Mouse (Mus musculus) CH12.LX (cell line): ENCODE results near the gene Cldn12. TPM values are rescaled to one million over a fixed set of nuclear protein-coding genes. Genes with fewer than 3 reads are reported as not detected.

Source experiments
- DNase-seq: peaks from one replicate; pipeline ENCODE4 v3.0.0-alpha.2; 2013; ENCODE audit errors: extremely low read depth
- H3K27ac ChIP-seq: 2 replicates; pipeline ENCODE4 v1.5.1; 2012; ENCODE audit warnings: low read depth, mild to moderate bottlenecking, control low read depth, moderate library complexity; ENCODE audit not compliant: insufficient read depth
- H3K27me3 ChIP-seq: replicated peaks from 2 replicates; pipeline ENCODE3; 2012; ENCODE audit warnings: inconsistent platforms
- H3K36me3 ChIP-seq, 2 experiments: replicated peaks in 1 of 2; 2 replicates each; pipeline versions ENCODE3 to v1.6.1; 2012; ENCODE audit warnings: inconsistent platforms in 1 of 2, low read length in 1 of 2, mild to moderate bottlenecking in 1 of 2, mixed read lengths in 1 of 2, moderate library complexity in 1 of 2; ENCODE audit not compliant: control insufficient read depth in 1 of 2, insufficient read depth in 1 of 2
- H3K4me1 ChIP-seq, 2 experiments: 2 replicates each; pipeline ENCODE4 v1.6.1; 2012; ENCODE audit warnings: inconsistent platforms in 1 of 2, moderate library complexity in 1 of 2; ENCODE audit not compliant: insufficient read depth in 2 of 2, control insufficient read depth in 1 of 2
- H3K4me2 ChIP-seq: 2 replicates; pipeline ENCODE4 v1.6.1; 2012; ENCODE audit warnings: low read depth, mild to moderate bottlenecking, control low read depth; ENCODE audit not compliant: poor library complexity, insufficient read depth, severe bottlenecking
- H3K4me3 ChIP-seq, 3 experiments: fragments of 150-350 bp in 1 of 3; sonication (generic) in 1 of 3; replicated peaks in 1 of 3; 2 replicates each; pipeline versions ENCODE3 to v1.5.1; 2011 to 2012; ENCODE audit warnings: low read depth in 2 of 3, low read length in 2 of 3, mild to moderate bottlenecking in 2 of 3, moderate library complexity in 2 of 3, control low read depth in 1 of 3, improper control_type of control experiment in 1 of 3, inconsistent platforms in 1 of 3, mixed read lengths in 1 of 3; ENCODE audit not compliant: poor library complexity in 1 of 3
- H3K79me2 ChIP-seq: replicated peaks from 2 replicates; pipeline ENCODE4 v1.6.1; 2012; ENCODE audit warnings: mild to moderate bottlenecking, moderate library complexity; ENCODE audit not compliant: control insufficient read depth, poor library complexity, insufficient read depth, severe bottlenecking; ENCODE audit errors: extremely low read depth
- H3K9ac ChIP-seq: 2 replicates; pipeline ENCODE4 v1.6.1; 2012; ENCODE audit warnings: low read depth, mild to moderate bottlenecking, control low read depth, moderate library complexity; ENCODE audit not compliant: insufficient read depth
- H3K9me3 ChIP-seq: replicated peaks from 2 replicates; pipeline ENCODE3; 2012; ENCODE audit warnings: low read length, inconsistent platforms, mixed read lengths
- BHLHE40 ChIP-seq: IDR thresholded peaks from 2 replicates; pipeline ENCODE4 v1.6.1; 2011; ENCODE audit warnings: mild to moderate bottlenecking, low read depth, low read length, improper control_type of control experiment
- CHD1 ChIP-seq: IDR thresholded peaks from 2 replicates; pipeline ENCODE4 v1.6.1; 2012; ENCODE audit warnings: low read depth, low read length, improper control_type of control experiment, inconsistent platforms
- CHD2 ChIP-seq: IDR thresholded peaks from 2 replicates; pipeline ENCODE4 v1.6.1; 2011; ENCODE audit warnings: low read length, improper control_type of control experiment
- CTCF ChIP-seq, 2 experiments: IDR thresholded peaks in 1 of 2; conservative IDR thresholded peaks in 1 of 2; 2 replicates each; pipeline ENCODE4 v1.5.1; 2011 to 2012; ENCODE audit warnings: low read depth in 2 of 2, low read length in 2 of 2, improper control_type of control experiment in 1 of 2, inconsistent platforms in 1 of 2, mild to moderate bottlenecking in 1 of 2, moderate library complexity in 1 of 2
- E2F4 ChIP-seq: IDR thresholded peaks from 2 replicates; pipeline ENCODE4 v1.6.1; 2011; ENCODE audit warnings: low read depth, low read length, improper control_type of control experiment; ENCODE audit not compliant: insufficient replicate concordance
- ELF1 ChIP-seq: IDR thresholded peaks from 2 replicates; pipeline ENCODE4 v1.6.1; 2014; ENCODE audit warnings: low read depth, mild to moderate bottlenecking, inconsistent platforms, low read length, improper control_type of control experiment
- ETS1 ChIP-seq: conservative IDR thresholded peaks from 2 replicates; pipeline ENCODE4 v1.6.1; 2012; ENCODE audit warnings: low read depth, mild to moderate bottlenecking, inconsistent platforms, low read length, improper control_type of control experiment, moderate library complexity
- HCFC1 ChIP-seq: IDR thresholded peaks from 2 replicates; pipeline ENCODE4 v1.6.1; 2012; ENCODE audit warnings: low read depth, mild to moderate bottlenecking, inconsistent platforms, low read length, improper control_type of control experiment
- JUN ChIP-seq: IDR thresholded peaks from 2 replicates; pipeline ENCODE4 v1.6.1; 2011; ENCODE audit warnings: low read depth, mild to moderate bottlenecking, low read length, improper control_type of control experiment, moderate library complexity; ENCODE audit not compliant: insufficient read depth
- KAT2A ChIP-seq: IDR thresholded peaks from 2 replicates; pipeline ENCODE4 v1.6.1; 2012; ENCODE audit warnings: low read length, improper control_type of control experiment, inconsistent platforms; ENCODE audit not compliant: insufficient replicate concordance
- MAX ChIP-seq: IDR thresholded peaks from 2 replicates; pipeline ENCODE4 v1.6.1; 2011; ENCODE audit warnings: low read length, improper control_type of control experiment
- MEF2A ChIP-seq: IDR thresholded peaks from 2 replicates; pipeline ENCODE4 v1.6.1; 2014; ENCODE audit warnings: low read depth, mild to moderate bottlenecking, inconsistent platforms, low read length, improper control_type of control experiment, borderline replicate concordance
- MYC ChIP-seq: IDR thresholded peaks from 2 replicates; pipeline ENCODE4 v1.6.1; 2011; ENCODE audit warnings: low read depth, mild to moderate bottlenecking, improper control_type of control experiment, low read length
- NRF1 ChIP-seq: IDR thresholded peaks from 2 replicates; pipeline ENCODE4 v1.6.1; 2014; ENCODE audit warnings: low read depth, mild to moderate bottlenecking, inconsistent platforms, low read length, improper control_type of control experiment, moderate library complexity
- PAX5 ChIP-seq: IDR thresholded peaks from 2 replicates; pipeline ENCODE4 v1.6.1; 2012; ENCODE audit warnings: low read length, inconsistent platforms, mixed read lengths
- RAD21 ChIP-seq: IDR thresholded peaks from 2 replicates; pipeline ENCODE4 v1.6.1; 2011; ENCODE audit warnings: low read depth, mild to moderate bottlenecking, low read length, improper control_type of control experiment, moderate library complexity
- SMC3 ChIP-seq: IDR thresholded peaks from 2 replicates; pipeline ENCODE4 v1.6.1; 2011; ENCODE audit warnings: low read depth, low read length, improper control_type of control experiment
- USF2 ChIP-seq: conservative IDR thresholded peaks from 2 replicates; pipeline ENCODE4 v1.6.1; 2011; ENCODE audit warnings: low read depth, low read length, improper control_type of control experiment
- ZKSCAN1 ChIP-seq: IDR thresholded peaks from 2 replicates; pipeline ENCODE4 v1.6.1; 2012; ENCODE audit warnings: low read depth, inconsistent platforms, low read length, improper control_type of control experiment, borderline replicate concordance
- dilution Hi-C: fragments of 300-500 bp; cut with MboI; formaldehyde crosslinking; loops from 2 replicates; pipeline ENCODE4 v1.14.3; 2020; ENCODE audit warnings: low sequenced_read_pairs; ENCODE audit not compliant: extremely low pct_unique_long_range_greater_than_20kb, extremely low pct_ligation_motif_present
- in situ Hi-C: fragments of 300-500 bp; cut with MboI; formaldehyde crosslinking; loops from 3 replicates; pipeline ENCODE4 v1.14.3; 2019; ENCODE audit warnings: low sequenced_read_pairs, low pct_ligation_motif_present, low pct_unique_long_range_greater_than_20kb, mixed read lengths
- polyA plus RNA-seq: library from polyadenylated mRNA; unstranded; fragments of >175 nt; gene quantifications from 2 replicates; pipeline ENCODE4 v1.2.1, GENCODE M21; 2012; ENCODE audit warnings: low read depth; ENCODE audit not compliant: insufficient read length
- total RNA-seq, 2 experiments: library from RNA; depleted of rRNA; stranded (reverse); fragments of 300-350 nt in 1 of 2; fragments of >200 nt in 1 of 2; gene quantifications; 2 replicates each; pipeline ENCODE4 v1.2.3; 2012 to 2014

The Cldn12 gene
- total and polyA plus RNA-seq, 3 experiments: 11.8 to 24.1 (median 23.5) TPM

DNA sequence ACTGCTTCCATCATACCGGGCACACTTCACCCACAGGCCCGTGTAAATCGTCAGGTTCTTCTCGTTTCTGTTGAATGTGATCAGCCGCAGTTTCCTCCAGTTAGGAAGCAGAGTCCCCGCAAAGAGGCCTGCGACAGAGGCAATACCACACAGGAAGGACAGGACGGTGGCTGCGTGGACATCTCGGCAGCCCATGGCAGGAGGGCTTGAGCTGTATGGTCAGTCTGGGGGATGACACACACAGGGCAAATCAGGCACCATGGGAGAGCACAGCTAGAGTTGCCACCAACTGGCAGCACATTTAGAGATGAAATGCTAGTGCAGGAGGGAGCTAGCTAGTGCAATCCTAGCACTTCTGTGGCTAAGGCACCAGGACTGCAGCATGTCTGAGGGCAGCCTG lies 6.5 kb downstream of the Cldn12 start:
- dilution Hi-C loops: no loop called here
- TF ChIP-seq MEF2A: no peak
- TF ChIP-seq MAX: no peak
- no peak for TF ChIP-seq PAX5
- no peak for TF ChIP-seq E2F4
- no peak for TF ChIP-seq HCFC1
- no peak for TF ChIP-seq CHD2
- no peak for TF ChIP-seq KAT2A
- TF ChIP-seq ETS1: no peak
- TF ChIP-seq MYC: no peak
- TF ChIP-seq ELF1: no peak
- no peak for TF ChIP-seq JUN
- TF ChIP-seq NRF1: no peak
- TF ChIP-seq ZKSCAN1: no peak
- TF ChIP-seq USF2: no peak
- TF ChIP-seq BHLHE40: no peak
- Histone ChIP-seq H3K9me3 (peaks cover 4% of the 10 kb centered on the region), H3K4me2 (no peak overlapping the region), H3K4me1 (peaks cover 8 to 36% of the 10 kb centered on the region in 2 experiments), H3K9ac (no peak overlapping the region), H3K4me3 (no peak overlapping the region), H3K27me3 (no peaks in the 10 kb centered on the region), H3K36me3 (peaks cover 36 to 70% of the 10 kb centered on the region in 2 experiments), H3K79me2 (no peaks in the 10 kb centered on the region; the same call in 1 of the 2 replicates), H3K27ac (no peak overlapping the region)
- DNase-seq: no peak
- in situ Hi-C loops: loop anchor here (10.0 to 25.0 kb wide), 2 partner anchors 129 to 227 kb away; no protein-coding TSS in a partner anchor

GRCm38 (mm10) chr5:5507701-5508225 lies 7.0 kb downstream of the Cldn12 start:
- Histone ChIP-seq H3K36me3 (peaks cover 36 to 70% of the 10 kb centered on the region in 2 experiments), H3K27ac (no peak overlapping the region), H3K9me3 (peaks cover 4% of the 10 kb centered on the region), H3K4me3 (no peak overlapping the region), H3K79me2 (no peaks in the 10 kb centered on the region; the same call in 1 of the 2 replicates), H3K27me3 (no peaks in the 10 kb centered on the region), H3K4me2 (no peak overlapping the region), H3K4me1 (peaks cover 8 to 32% of the 10 kb centered on the region in 2 experiments), H3K9ac (no peak overlapping the region)
- peak; percentile 26 for DNase-seq
- dilution Hi-C loops: no loop called here
- TF ChIP-seq CHD1 (no peak), CHD2 (no peak), SMC3 (peak; percentile 81), RAD21 (peak; percentile 58), MAX (no peak), BHLHE40 (no peak), CTCF (conservative IDR thresholded peaks at IDR 0.05 in 1 of 2, IDR thresholded peaks at IDR 0.05 in 1 of 2; ENCODE audit: low read depth in 2 of 2, low read length in 2 of 2) (peak in 1 of 2 experiments; percentile 71; a peak in 2 of 4 replicates)
- in situ Hi-C loops: loop anchor here (10.0 to 25.0 kb wide), 2 partner anchors 130 to 227 kb away; no protein-coding TSS in a partner anchor
